Mouse (Mus musculus): ENCODE results near the gene Mia. TPM values are rescaled to one million over a fixed set of nuclear protein-coding genes. Genes with fewer than 3 reads are reported as not detected.

The Mia gene
- polyA plus RNA-seq, 1 experiment from 2014 or later = 11.7 TPM

- Histone ChIP-seq H3K4me2 (no peak overlapping the region), H3K27ac (no peak overlapping the region), H3K9ac (no peak overlapping the region), H3K36me3 (replicated peaks) (peaks cover 30% of the 10 kb centered on the region), H3K4me3 (replicated peaks) (no peak overlapping the region), H3K27me3 (no peaks in the 10 kb centered on the region), H3K4me1 (peaks cover 19% of the 10 kb centered on the region), H3K9me3 (no peaks in the 10 kb centered on the region)
- 93% methylated on average over 8 of the region's 8 CpGs for WGBS
- no peak for ATAC-seq (ENCODE audit: low FRiP score)
These were observed 17.8 kb upstream of the Mia start for GRCm38 (mm10) chr7:27198779-27199178.

GRCm38 (mm10) chr7:27198355-27198754 lies 17.4 kb upstream of the Mia start:
- Histone ChIP-seq H3K36me3 (replicated peaks) (peaks cover 31% of the 10 kb centered on the region), H3K4me2 (no peak overlapping the region)
- ATAC-seq (ENCODE audit: low FRiP score) = no peak

GRCm38 (mm10) chr7:27197634-27198033 lies 16.7 kb upstream of the Mia start:
- no peak for ATAC-seq (ENCODE audit: low FRiP score)
- WGBS = 93% methylated on average over 8 of the region's 8 CpGs
- Histone ChIP-seq H3K4me1 (peaks cover 25% of the 10 kb centered on the region), H3K36me3 (replicated peaks) (peaks cover 31% of the 10 kb centered on the region), H3K9me3 (no peaks in the 10 kb centered on the region), H3K4me2 (no peak overlapping the region), H3K27ac (no peak overlapping the region), H3K27me3 (no peaks in the 10 kb centered on the region), H3K9ac (no peak overlapping the region), H3K4me3 (replicated peaks) (no peak overlapping the region)

More at GRCm38 (mm10) chr7:27198355-27198754, 17.4 kb upstream of the Mia start:
- Histone ChIP-seq H3K27ac (no peak overlapping the region), H3K9me3 (no peaks in the 10 kb centered on the region), H3K4me1 (peaks cover 23% of the 10 kb centered on the region), H3K9ac (no peak overlapping the region), H3K27me3 (no peaks in the 10 kb centered on the region), H3K4me3 (replicated peaks) (no peak overlapping the region)

DNA sequence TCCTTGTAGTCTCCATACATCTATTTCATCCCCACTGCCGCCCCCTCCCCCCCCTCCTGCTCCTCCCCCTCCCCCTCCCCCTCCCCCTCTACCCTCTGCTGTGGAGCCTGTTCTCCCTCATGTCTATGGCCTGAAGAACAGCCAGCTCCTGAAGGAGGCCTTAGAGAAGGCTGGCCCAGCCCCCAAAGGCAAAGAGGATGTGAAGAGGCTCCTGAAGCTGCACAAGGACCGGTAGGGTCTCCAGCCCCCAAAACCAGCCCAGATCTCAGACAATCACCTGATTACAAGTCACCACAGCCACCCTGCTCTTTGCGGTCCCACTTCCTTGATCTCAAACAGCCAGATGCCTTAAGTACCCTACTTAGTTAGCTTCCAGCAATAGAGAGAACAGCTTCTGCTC lies 16.2 kb upstream of the Mia start:
- no peak overlapping the region for H3K27ac ChIP-seq

DNA sequence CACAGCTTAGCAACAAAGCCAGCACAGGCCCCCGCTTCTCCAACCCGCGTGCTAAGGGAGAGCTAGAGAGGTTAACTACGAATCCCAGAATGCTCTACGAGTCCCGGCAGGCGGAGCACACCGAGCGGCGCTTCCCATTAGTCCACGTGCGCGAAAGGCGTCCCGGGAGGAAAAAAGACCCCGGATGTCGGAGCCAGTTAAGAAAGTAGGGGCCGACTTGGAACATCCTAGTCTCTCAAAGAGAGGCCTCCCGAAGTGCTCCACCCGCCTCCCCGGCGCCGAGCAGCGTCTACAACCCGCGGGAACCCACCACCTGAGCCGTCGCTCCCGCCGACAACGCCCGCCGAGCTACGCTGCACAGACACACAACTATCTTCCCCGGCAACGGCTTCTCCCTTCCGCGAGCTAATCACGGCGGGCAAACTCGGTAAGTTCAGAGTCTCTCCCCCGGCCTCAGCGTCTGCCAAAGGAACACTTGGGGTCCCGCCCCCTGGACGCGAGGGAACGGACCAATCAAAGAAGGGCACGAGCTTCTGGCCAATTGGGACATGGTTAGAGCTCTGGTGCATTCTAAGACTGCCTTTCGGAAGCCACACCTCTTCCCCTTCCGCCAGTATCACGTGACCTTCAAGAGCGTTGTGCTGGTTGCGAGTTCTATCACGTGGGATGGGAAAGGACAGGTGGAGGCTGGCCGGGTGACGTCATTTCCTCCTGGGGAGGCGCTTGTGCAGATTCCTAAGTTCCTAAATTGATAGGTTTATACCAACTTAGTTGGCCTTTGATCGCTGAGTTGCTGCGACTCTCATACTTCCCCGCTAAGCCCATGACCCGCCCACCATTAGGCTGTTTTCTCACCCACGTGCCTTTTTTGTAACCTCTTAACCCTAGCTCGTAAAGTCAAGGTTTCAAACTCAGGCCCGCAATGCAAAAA lies 15.0 kb upstream of the Mia start, which contains the start of the genes BC024978 and Snrpa:
Gene BC024978, plus strand, starts transcription at position 101 of the 931 bp plus-strand sequence.
Gene Snrpa, minus strand, starts transcription at position 591 of the 931 bp plus-strand sequence.
- Histone ChIP-seq H3K4me1 (peaks cover 25% of the 10 kb centered on the region), H3K9me3 (no peaks in the 10 kb centered on the region), H3K4me3 (replicated peaks) (peak within 1 kb of the TSS; percentile 83), H3K27me3 (no peaks in the 10 kb centered on the region), H3K4me2 (peak within 1 kb of the TSS; percentile 95), H3K9ac (peak within 1 kb of the TSS; percentile 82), H3K36me3 (replicated peaks) (peaks cover 39% of the 10 kb centered on the region), H3K27ac (peak within 1 kb of the TSS; percentile 98)
- 1% methylated on average over 63 of the region's 64 CpGs for WGBS
- peak; percentile 99 for ATAC-seq (ENCODE audit: low FRiP score)

More for the DNA sequence above, 16.2 kb upstream of the Mia start:
- peaks cover 25% of the 10 kb centered on the region for H3K4me1 ChIP-seq
- no peak overlapping the region for H3K9ac ChIP-seq
- H3K9me3 ChIP-seq = no peaks in the 10 kb centered on the region
- 85% methylated on average over 3 of the region's 3 CpGs for WGBS
- 0 out of 2 replicates have a peak overlapping the region, but pooled peaks have one; percentile 95 for H3K4me2 ChIP-seq
- H3K36me3 ChIP-seq (replicated peaks) = peaks cover 31% of the 10 kb centered on the region
- no peak for ATAC-seq (ENCODE audit: low FRiP score)
- no peaks in the 10 kb centered on the region for H3K27me3 ChIP-seq
- no peak overlapping the region for H3K4me3 ChIP-seq (replicated peaks)

DNA sequence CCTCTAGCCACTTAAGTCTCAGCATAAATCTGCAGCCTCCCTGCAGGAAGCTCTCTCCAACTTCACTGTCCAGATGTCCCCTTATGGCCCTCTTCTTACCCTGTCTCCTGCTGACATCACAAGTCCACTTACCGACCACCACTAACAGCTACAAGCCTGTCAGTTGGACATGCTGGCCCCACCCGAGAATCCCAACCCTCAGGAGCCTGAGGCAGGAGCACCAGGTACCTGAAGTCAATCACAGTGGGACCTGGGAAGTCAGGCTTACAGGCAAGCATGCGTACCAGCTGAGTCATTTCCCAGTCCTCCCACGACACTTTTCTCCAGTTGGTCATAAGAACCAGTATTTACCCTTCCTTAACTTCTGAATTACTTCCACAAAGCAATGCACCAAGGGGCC lies 12.8 kb upstream of the Mia start:
- peaks cover 54% of the 10 kb centered on the region for H3K36me3 ChIP-seq (replicated peaks)
- H3K4me3 ChIP-seq (replicated peaks) = no peak overlapping the region
- H3K4me2 ChIP-seq = peak overlapping the region; percentile 2; the same call in 1 of the 2 replicates
- no peak overlapping the region for H3K27ac ChIP-seq
- no peaks in the 10 kb centered on the region for H3K27me3 ChIP-seq
- H3K9ac ChIP-seq = peak overlapping the region; percentile 38; the same call in 1 of the 2 replicates
- peaks cover 25% of the 10 kb centered on the region for H3K4me1 ChIP-seq
- no peaks in the 10 kb centered on the region for H3K9me3 ChIP-seq
- no peak for ATAC-seq (ENCODE audit: low FRiP score)
- 93% methylated on average over 4 of the region's 4 CpGs for WGBS

GRCm38 (mm10) chr7:27192434-27192833 lies 11.5 kb upstream of the Mia start:
- H3K4me1 ChIP-seq = peaks cover 25% of the 10 kb centered on the region
- no peaks in the 10 kb centered on the region for H3K9me3 ChIP-seq
- H3K9ac ChIP-seq = no peak overlapping the region
- H3K27ac ChIP-seq = no peak overlapping the region
- no peak overlapping the region for H3K4me2 ChIP-seq
- H3K27me3 ChIP-seq = no peaks in the 10 kb centered on the region
- ATAC-seq (ENCODE audit: low FRiP score) = no peak
- H3K4me3 ChIP-seq (replicated peaks) = no peak overlapping the region
- 97% methylated on average over 5 of the region's 5 CpGs for WGBS
- H3K36me3 ChIP-seq (replicated peaks) = peaks cover 67% of the 10 kb centered on the region

DNA sequence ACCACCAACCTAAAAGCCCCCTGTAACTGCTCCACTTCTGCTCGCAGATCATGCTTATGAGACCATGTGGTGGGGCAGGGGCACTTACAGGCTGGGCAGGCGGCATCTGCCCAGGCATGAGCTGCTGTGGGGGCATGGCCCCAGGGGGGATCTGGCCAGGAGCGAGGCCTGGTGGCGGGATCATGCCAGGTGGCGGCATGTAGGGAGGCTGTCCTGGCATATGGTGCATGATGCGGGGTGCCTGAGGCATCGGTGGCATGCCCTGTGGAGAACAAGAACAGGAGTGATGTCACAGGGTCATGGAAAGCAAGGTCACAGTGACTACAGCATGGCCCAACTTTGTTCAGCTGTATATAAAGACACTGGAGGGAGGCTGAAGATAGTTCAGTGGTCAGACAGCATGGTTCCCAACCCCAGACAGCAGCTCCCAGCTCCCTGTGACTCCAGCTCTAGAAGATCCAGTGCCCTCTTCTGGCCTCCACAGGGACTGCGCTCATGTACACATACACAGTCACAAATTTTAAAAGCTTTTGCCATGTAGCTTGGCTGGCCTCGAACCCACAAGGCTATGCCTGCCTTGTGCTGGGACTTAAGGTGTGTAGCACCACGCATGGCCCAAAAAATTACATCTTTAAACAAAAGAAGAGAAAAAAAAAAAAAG lies 8.4 kb upstream of the Mia start:
- no peak overlapping the region for H3K27ac ChIP-seq
- no peak overlapping the region for H3K9ac ChIP-seq
- 97% methylated on average over 10 of the region's 10 CpGs for WGBS
- H3K4me3 ChIP-seq (replicated peaks) = no peak overlapping the region
- H3K4me2 ChIP-seq = no peak overlapping the region
- H3K27me3 ChIP-seq = no peaks in the 10 kb centered on the region
- no peaks in the 10 kb centered on the region for H3K9me3 ChIP-seq
- peaks cover 97% of the 10 kb centered on the region for H3K36me3 ChIP-seq (replicated peaks)
- no peak for ATAC-seq (ENCODE audit: low FRiP score)
- peaks cover 10% of the 10 kb centered on the region for H3K4me1 ChIP-seq

DNA sequence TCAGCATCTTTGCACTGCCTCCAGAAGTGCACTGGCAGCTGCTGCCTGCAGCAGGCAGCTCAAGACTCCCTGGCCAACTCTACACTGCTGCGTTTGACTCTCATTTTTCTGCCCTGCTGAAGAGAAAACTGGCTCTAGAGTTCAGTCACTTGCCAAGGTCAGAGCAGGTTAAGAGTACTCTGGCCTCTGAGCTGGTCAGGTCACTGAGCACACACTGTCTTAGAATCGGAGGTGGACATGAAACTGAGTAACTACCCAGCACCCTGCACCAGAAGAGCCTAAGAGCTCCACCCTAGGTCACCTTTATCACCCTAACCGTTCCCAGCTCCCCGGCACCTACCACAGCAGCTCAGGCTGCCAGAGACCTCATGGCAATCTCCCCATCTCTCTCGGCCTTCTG lies 5.0 kb upstream of the Mia start:
- Histone ChIP-seq H3K4me2 (no peak overlapping the region), H3K36me3 (replicated peaks) (peaks cover 78% of the 10 kb centered on the region), H3K9me3 (no peaks in the 10 kb centered on the region), H3K4me1 (no peaks in the 10 kb centered on the region), H3K4me3 (replicated peaks) (no peak overlapping the region), H3K9ac (no peak overlapping the region), H3K27me3 (no peaks in the 10 kb centered on the region), H3K27ac (no peak overlapping the region)
- WGBS = 94% methylated on average over 5 of the region's 5 CpGs
- no peak for ATAC-seq (ENCODE audit: low FRiP score)

GRCm38 (mm10) chr7:27184964-27185363 lies 4.0 kb upstream of the Mia start:
- H3K9ac ChIP-seq = no peak overlapping the region
- WGBS = 78% methylated on average over 3 of the region's 3 CpGs
- H3K27ac ChIP-seq = no peak overlapping the region
- no peak overlapping the region for H3K4me2 ChIP-seq
- H3K27me3 ChIP-seq = no peaks in the 10 kb centered on the region
- H3K9me3 ChIP-seq = no peaks in the 10 kb centered on the region
- H3K4me1 ChIP-seq = no peaks in the 10 kb centered on the region; the same call in 1 of the 2 replicates
- no peak overlapping the region for H3K4me3 ChIP-seq (replicated peaks)
- H3K36me3 ChIP-seq (replicated peaks) = peaks cover 68% of the 10 kb centered on the region
- ATAC-seq (ENCODE audit: low FRiP score) = no peak

- ATAC-seq (ENCODE audit: low FRiP score) = no peak
- Histone ChIP-seq H3K9me3 (no peaks in the 10 kb centered on the region), H3K27ac (no peak overlapping the region), H3K4me3 (replicated peaks) (no peak overlapping the region), H3K4me2 (no peak overlapping the region), H3K9ac (no peak overlapping the region), H3K4me1 (peaks cover 12% of the 10 kb centered on the region), H3K36me3 (replicated peaks) (peaks cover 43% of the 10 kb centered on the region), H3K27me3 (no peaks in the 10 kb centered on the region)
- 76% methylated on average over 1 of the region's 1 CpGs for WGBS
These were observed 1.5 kb upstream of the Mia start for GRCm38 (mm10) chr7:27182498-27182897.

DNA sequence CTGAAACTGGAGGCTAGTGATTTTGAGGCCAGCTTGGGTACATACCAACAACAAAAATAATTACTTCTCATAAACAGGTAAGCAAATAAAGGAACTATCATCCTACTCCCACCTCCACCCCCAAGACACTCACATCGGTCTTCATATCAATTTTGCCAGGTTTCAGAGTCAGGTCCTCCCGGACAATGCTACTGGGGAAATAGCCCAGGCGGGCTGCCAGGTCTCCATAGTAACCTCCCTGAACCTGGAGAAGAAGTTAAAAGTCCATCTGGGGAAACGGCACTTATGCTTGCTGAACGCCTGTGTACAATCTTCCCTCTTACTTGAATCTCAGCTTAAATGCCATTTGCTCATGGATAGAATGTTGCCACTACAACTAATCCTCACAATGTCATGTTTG lies 921 bp downstream of the Mia start:
- WGBS = 78% methylated on average over 5 of the region's 5 CpGs
- Histone ChIP-seq H3K4me1 (peaks cover 12% of the 10 kb centered on the region), H3K27ac (0 out of 2 replicates have a peak overlapping the region, but pooled peaks have one; percentile 25), H3K9ac (no peak overlapping the region), H3K36me3 (replicated peaks) (peaks cover 22% of the 10 kb centered on the region), H3K4me3 (replicated peaks) (no peak overlapping the region), H3K27me3 (no peaks in the 10 kb centered on the region), H3K4me2 (no peak overlapping the region), H3K9me3 (no peaks in the 10 kb centered on the region)
- no peak for ATAC-seq (ENCODE audit: low FRiP score)
